Mouse (Mus musculus) testis, adult 2 months (tissue): ENCODE measurements around the gene Hoxc10. TPM values are rescaled to one million over a fixed set of nuclear protein-coding genes. Genes with fewer than 3 reads are reported as not detected.

Experiments
- H3K27ac ChIP-seq: fragments of 200-500 bp; 2 replicates; pipeline ENCODE4 v1.5.1; 2012; ENCODE audit warnings: low read depth, low read length; ENCODE audit not compliant: control insufficient read depth, insufficient read depth
- H3K27me3 ChIP-seq: fragments of 200-500 bp; 2 replicates; pipeline ENCODE4 v1.6.1; 2012; ENCODE audit warnings: mild to moderate bottlenecking, low read length, moderate library complexity; ENCODE audit not compliant: control insufficient read depth, insufficient read depth
- H3K36me3 ChIP-seq: fragments of 200-500 bp; 2 replicates; pipeline ENCODE4 v1.6.1; 2012; ENCODE audit warnings: mild to moderate bottlenecking, low read length; ENCODE audit not compliant: control insufficient read depth, insufficient read depth
- H3K4me1 ChIP-seq: fragments of 200-500 bp; 2 replicates; pipeline ENCODE4 v1.6.1; 2012; ENCODE audit warnings: low read length; ENCODE audit not compliant: control insufficient read depth, insufficient read depth
- H3K4me3 ChIP-seq: fragments of 200-500 bp; 2 replicates; pipeline ENCODE4 v1.5.1; 2012; ENCODE audit warnings: low read depth, mild to moderate bottlenecking, low read length, moderate library complexity, mixed read lengths; ENCODE audit not compliant: control insufficient read depth
- CTCF ChIP-seq: fragments of 200-500 bp; IDR thresholded peaks from 2 replicates; pipeline ENCODE4 v1.5.1; 2012; ENCODE audit warnings: low read depth, mild to moderate bottlenecking, inconsistent platforms, low read length, moderate library complexity; ENCODE audit not compliant: control insufficient read depth, insufficient read depth, insufficient replicate concordance
- POLR2A ChIP-seq: fragments of 200-500 bp; IDR thresholded peaks from 2 replicates; pipeline ENCODE4 v1.6.1; 2012; ENCODE audit warnings: low read depth, mild to moderate bottlenecking, inconsistent platforms, low read length, moderate library complexity; ENCODE audit not compliant: control insufficient read depth
- polyA plus RNA-seq: library from polyadenylated mRNA; depleted of rRNA; stranded (reverse); fragments of >200 nt; gene quantifications from 2 replicates; pipeline ENCODE4 v1.2.3, GENCODE M21; 2012

The Hoxc10 gene
- polyA plus RNA-seq, 1 experiment: 0.31 TPM

DNA sequence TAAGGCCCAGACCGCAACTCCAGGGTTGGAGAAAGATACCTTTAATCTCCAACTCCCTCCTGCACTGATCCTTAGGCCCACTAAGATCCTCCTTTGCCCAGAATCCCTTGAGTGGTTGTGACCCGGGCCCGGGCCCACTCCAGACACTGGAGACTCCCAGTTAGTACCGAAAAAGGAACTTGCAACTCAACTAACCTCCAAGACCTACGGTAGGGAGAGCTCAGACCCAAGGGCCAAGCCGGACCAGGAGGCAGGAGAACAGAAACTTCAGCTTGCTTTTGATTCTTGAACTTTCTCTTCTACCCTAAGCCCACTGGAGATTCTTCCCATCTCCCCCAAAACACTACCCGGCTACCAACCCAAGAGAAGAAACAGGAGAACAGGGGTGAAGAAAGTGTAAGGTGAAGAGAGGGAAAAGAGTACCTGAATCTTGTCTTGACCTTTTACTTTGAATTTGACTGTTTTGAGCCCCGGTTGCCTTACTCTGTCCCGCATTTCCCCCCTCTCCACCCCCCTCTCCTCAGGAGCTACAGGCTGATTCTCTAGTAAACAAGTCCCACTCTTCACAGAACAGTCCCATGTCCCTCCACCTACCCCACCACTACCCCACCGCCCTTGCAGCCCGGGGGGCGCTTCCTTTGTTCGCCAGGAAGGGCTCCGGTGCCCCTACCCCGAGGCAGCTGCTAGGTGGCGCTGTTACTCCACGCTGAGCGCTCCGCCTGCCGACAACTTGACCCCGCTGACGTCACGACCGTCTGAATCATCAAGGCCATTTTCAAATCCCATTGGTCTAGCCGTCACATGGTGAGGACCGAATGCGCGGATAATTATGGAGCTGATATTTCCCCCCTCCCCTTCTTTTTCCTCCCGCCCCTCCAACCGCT lies 462 bp upstream of the Hoxc10 start:
- TF ChIP-seq CTCF: peak; percentile 93; the same call in 1 of the 2 replicates
- no peak for TF ChIP-seq POLR2A
- Histone ChIP-seq H3K4me3 (no peak overlapping the region), H3K27ac (0 out of 2 replicates have a peak overlapping the region, but pooled peaks have one; percentile 22), H3K36me3 (no peaks in the 10 kb centered on the region), H3K27me3 (peaks cover 11% of the 10 kb centered on the region), H3K4me1 (peaks cover 9% of the 10 kb centered on the region)

DNA sequence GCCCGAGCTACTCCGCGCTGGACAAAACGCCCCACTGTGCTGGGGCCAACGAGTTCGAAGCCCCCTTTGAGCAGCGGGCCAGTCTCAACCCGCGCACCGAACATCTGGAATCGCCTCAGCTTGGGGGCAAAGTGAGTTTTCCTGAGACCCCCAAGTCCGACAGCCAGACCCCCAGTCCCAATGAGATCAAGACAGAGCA lies 615 bp downstream of the Hoxc10 start, which contains the start of gene Hoxc5:
TSS of gene Hoxc5 (plus strand) at position 132 of the 199 bp plus-strand sequence.
- H3K4me3 ChIP-seq: peak within 1 kb of the TSS; percentile 41
- peaks cover 9% of the 10 kb centered on the region for H3K4me1 ChIP-seq
- TF ChIP-seq CTCF (no peak), POLR2A (no peak)
- no peaks in the 10 kb centered on the region for H3K36me3 ChIP-seq
- H3K27me3 ChIP-seq: peaks cover 11% of the 10 kb centered on the region
- H3K27ac ChIP-seq: no peak within 1 kb of the TSS

DNA sequence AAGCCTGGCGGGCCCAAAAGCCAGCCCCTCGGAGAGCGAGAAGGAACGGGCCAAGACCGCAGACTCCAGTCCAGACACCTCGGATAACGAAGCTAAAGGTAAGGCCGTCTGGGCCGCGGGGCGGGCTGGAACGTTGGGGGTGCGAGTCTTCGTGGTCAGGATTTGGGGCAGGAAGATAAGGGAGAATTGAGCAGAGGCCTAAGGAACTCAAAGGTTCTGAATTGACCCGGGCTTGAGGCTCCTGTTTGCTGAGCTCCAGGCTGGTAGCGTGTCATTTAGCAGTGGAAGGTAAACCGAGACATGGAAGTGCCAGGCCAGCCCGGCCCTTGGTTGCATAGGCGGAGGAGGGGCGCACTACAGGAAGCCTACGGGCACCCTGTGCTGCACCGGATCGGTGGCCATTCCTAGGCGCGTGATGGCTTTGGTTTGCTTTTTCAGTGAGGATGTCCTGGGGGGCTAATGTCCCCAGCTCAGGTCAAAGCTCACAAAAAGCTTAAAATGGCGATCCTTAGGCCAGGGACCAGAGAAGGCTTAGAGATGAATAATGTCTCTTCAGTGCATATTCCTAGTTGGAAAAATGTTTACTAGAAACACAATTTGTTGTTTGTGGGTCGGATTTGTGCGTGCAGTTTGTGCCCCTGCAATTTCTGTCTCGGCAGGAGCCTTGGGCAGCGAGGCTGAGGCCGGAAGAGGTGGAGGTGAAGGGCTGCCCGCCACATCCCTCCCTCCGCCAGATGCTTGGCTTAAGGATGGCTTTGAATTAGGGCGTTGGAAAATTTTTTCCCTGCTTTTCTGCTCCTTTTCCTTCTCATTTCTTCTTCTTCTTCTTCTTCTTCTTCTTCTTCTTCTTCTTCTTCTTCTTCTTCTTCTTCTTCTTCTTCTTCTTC lies 1.2 kb downstream of the Hoxc10 start:
- TF ChIP-seq POLR2A (no peak), CTCF (no peak)
- no peak overlapping the region for H3K27ac ChIP-seq
- H3K4me1 ChIP-seq: peaks cover 9% of the 10 kb centered on the region
- H3K4me3 ChIP-seq: no peak overlapping the region; the same call in 1 of the 2 replicates
- H3K27me3 ChIP-seq: peaks cover 11% of the 10 kb centered on the region
- no peaks in the 10 kb centered on the region for H3K36me3 ChIP-seq

DNA sequence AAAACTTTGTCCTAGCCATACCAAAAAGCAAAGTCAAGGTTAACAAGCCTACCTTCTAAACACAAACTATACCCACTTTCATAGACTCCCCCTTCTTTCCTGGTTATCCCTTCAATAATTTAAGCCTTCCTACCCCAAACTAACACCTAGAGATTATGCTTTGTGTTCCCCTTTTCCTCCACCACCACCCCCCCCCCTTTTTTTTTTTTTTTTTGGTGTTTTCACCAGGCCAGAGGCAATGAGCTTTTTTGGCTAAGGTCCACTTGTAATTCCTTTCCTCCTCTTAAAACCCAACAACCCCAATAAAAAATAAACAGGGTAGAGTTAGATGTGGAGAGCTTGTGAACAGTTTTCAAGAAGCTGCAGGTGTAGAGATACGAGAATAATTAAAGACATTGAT lies 2.7 kb downstream of the Hoxc10 start:
- H3K4me3 ChIP-seq: no peak overlapping the region
- H3K36me3 ChIP-seq: no peaks in the 10 kb centered on the region
- TF ChIP-seq CTCF (no peak), POLR2A (no peak)
- no peak overlapping the region for H3K27ac ChIP-seq
- H3K4me1 ChIP-seq: peaks cover 9% of the 10 kb centered on the region
- peaks cover 5% of the 10 kb centered on the region for H3K27me3 ChIP-seq

DNA sequence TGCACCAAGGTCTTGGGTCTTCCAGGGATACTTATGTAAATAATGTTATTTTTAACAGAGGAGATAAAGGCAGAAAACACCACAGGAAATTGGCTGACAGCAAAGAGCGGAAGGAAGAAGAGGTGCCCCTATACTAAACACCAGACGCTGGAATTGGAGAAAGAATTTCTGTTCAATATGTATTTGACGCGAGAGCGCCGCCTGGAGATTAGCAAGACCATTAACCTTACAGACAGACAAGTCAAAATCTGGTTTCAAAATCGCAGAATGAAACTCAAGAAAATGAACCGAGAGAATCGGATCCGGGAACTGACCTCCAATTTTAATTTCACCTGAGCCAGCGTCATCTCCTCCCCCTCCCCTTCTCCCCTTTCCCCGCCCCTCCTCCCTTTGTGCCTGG lies 4.1 kb downstream of the Hoxc10 start:
- TF ChIP-seq CTCF (no peak), POLR2A (no peak)
- no peaks in the 10 kb centered on the region for H3K36me3 ChIP-seq
- H3K4me3 ChIP-seq: no peak overlapping the region
- H3K4me1 ChIP-seq: peaks cover 9% of the 10 kb centered on the region
- H3K27ac ChIP-seq: no peak overlapping the region
- peaks cover 4% of the 10 kb centered on the region for H3K27me3 ChIP-seq

DNA sequence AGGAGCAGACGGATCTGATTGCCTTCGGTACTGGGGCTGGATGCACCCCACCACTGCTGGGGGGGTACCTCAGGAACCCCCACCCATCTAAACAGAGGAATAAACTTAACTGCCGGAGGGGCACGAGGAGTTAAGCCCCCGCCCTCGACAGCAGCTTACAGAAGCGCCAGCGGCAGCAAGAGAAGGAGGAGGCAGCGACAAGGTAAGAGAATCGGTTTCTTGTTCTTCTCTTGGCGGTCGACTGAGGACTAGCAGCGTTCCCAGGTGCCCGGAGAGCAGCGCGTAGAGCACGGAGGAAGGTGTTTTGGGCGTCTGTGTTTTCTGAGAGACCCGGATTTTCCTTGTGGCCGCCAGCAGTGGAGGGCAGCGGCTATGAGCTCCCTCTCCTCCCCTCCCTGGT lies 5.7 kb downstream of the Hoxc10 start:
- no peak overlapping the region for H3K27ac ChIP-seq
- no peaks in the 10 kb centered on the region for H3K36me3 ChIP-seq
- peaks cover 4% of the 10 kb centered on the region; the same call in 1 of the 2 replicates for H3K4me1 ChIP-seq
- H3K4me3 ChIP-seq: no peak overlapping the region
- no peak for TF ChIP-seq POLR2A
- no peak for TF ChIP-seq CTCF
- H3K27me3 ChIP-seq: no peaks in the 10 kb centered on the region

DNA sequence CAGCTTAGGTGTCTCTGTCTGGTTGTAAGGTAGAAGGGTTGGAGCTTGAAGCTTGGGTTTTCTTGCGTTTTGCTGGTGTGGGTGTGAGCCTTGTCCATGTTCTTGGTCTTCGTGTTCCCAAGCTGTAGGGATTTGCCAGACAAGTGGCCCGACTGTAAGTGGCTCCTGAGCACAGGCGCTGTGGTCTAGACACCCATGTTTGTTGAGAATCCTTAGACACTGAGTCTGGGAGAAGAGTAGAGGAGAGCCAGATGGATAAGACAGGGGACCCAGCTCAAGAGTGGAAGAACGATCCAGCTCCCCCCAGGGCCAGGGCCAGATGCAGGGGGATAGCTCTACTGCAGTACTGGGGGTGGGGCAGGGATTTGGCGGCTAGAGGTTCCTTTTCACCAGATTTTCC lies 6.2 kb downstream of the Hoxc10 start:
- TF ChIP-seq CTCF (no peak), POLR2A (no peak)
- H3K27me3 ChIP-seq: no peaks in the 10 kb centered on the region; the same call in 1 of the 2 replicates
- peaks cover 2% of the 10 kb centered on the region; the same call in 1 of the 2 replicates for H3K4me1 ChIP-seq
- no peak overlapping the region for H3K4me3 ChIP-seq
- no peak overlapping the region for H3K27ac ChIP-seq
- no peaks in the 10 kb centered on the region for H3K36me3 ChIP-seq
